Mouse (Mus musculus) liver, adult 2 months (tissue): ENCODE results near the gene Wdr90. TPM values are rescaled to one million over a fixed set of nuclear protein-coding genes. Genes with fewer than 3 reads are reported as not detected.

Experiments
- DNase-seq: peaks from one replicate; pipeline ENCODE4 v3.0.0-alpha.2; 2011; ENCODE audit warnings: low read depth, low spot score; ENCODE audit errors: extremely low read depth
- H3K27ac ChIP-seq: fragments of 200-500 bp; replicated peaks from 2 replicates; pipeline ENCODE4 v1.5.1; 2012; ENCODE audit warnings: low read depth, mild to moderate bottlenecking, control low read depth, inconsistent platforms, low read length; ENCODE audit not compliant: insufficient read depth
- H3K27me3 ChIP-seq: fragments of 200-500 bp; 2 replicates; pipeline ENCODE4 v1.6.1; 2012; ENCODE audit warnings: mild to moderate bottlenecking, moderate library complexity, low read length, inconsistent platforms; ENCODE audit not compliant: control insufficient read depth, insufficient read depth
- H3K36me3 ChIP-seq: fragments of 200-500 bp; 2 replicates; pipeline ENCODE4 v1.6.1; 2012; ENCODE audit warnings: low read length, inconsistent platforms; ENCODE audit not compliant: control insufficient read depth, insufficient read depth
- H3K4me1 ChIP-seq: fragments of 200-500 bp; 2 replicates; pipeline ENCODE4 v1.6.1; 2011; ENCODE audit warnings: low read length; ENCODE audit not compliant: control insufficient read depth, insufficient read depth
- H3K4me3 ChIP-seq: fragments of 200-500 bp; 2 replicates; pipeline ENCODE4 v1.5.1; 2011; ENCODE audit warnings: low read depth, mild to moderate bottlenecking, control low read depth, low read length, moderate library complexity; ENCODE audit not compliant: insufficient read depth
- H3K79me2 ChIP-seq: fragments of 200-500 bp; 2 replicates; pipeline ENCODE4 v1.6.1; 2012; ENCODE audit warnings: inconsistent platforms, mild to moderate bottlenecking, low read length, moderate library complexity; ENCODE audit not compliant: control insufficient read depth, insufficient read depth
- H3K9ac ChIP-seq: fragments of 200-500 bp; 2 replicates; pipeline ENCODE4 v1.6.1; 2012; ENCODE audit warnings: low read depth, mild to moderate bottlenecking, control low read depth, inconsistent platforms, low read length
- CTCF ChIP-seq: fragments of 200-500 bp; IDR thresholded peaks from 2 replicates; pipeline ENCODE4 v1.5.1; 2011; ENCODE audit warnings: low read depth, low read length, control low read depth
- POLR2A ChIP-seq: fragments of 200-500 bp; IDR thresholded peaks from 2 replicates; pipeline ENCODE4 v1.6.1; 2011; ENCODE audit warnings: low read length, control low read depth; ENCODE audit not compliant: insufficient read depth; ENCODE audit errors: extremely low read depth
- WGBS: fragments of 180-500 bp; shearing (Covaris S2); methylation state at CpG from one replicate; pipeline ENCODE4 v1.1.7; 2018; 5-methylcytosine and 5-hydroxymethylcytosine counted together
- polyA plus RNA-seq: library from polyadenylated mRNA; depleted of rRNA; stranded (reverse); fragments of >200 nt; gene quantifications from 2 replicates; pipeline ENCODE4 v1.2.3, GENCODE M21; 2012
- total RNA-seq: library from RNA; depleted of rRNA; stranded (reverse); fragments of >200 nt; gene quantifications from 2 replicates; pipeline ENCODE4 v1.2.3, GENCODE M21; 2014

Gene Wdr90
- total and polyA plus RNA-seq, 2 experiments = 2.7 to 14.1 TPM

DNA sequence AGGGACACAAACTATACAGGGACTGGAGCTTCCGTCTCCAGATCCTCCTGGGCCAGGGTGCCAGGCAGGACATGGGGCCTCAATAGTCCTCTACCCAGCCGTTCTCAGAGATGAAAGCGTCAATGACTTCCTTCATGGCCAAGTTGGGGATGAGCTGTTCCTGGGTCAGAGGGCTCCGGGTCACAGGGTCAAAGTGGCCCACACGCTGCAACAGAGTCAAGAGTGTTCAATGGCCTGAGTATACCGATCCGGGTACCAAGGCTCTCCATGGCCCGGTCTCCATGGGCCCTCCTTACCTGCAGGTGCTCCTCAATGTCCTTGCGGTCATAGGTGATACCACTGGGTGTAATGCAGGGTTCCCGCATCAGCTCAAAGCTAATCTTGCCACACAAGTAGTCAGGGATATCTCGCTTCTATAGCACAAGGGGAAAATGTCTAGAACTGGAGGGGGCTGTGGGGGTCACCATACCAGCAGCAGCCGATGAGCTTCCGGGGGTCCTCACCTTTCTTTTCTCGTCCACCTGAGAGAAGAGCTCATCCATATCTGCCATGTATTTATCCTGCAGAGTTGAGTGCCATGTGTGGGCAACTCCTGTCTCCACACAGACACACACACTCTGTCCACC lies 30.4 kb downstream of the Wdr90 start:
- Histone ChIP-seq H3K4me1 (peaks cover 37% of the 10 kb centered on the region), H3K4me3 (no peak overlapping the region), H3K9ac (no peak overlapping the region), H3K79me2 (peaks cover 26% of the 10 kb centered on the region), H3K27me3 (no peaks in the 10 kb centered on the region), H3K27ac (no peak overlapping the region), H3K36me3 (0 out of 2 replicates have a peak, but pooled peaks cover 4% of the 10 kb centered on the region)
- DNase-seq = no peak
- TF ChIP-seq CTCF = no peak
- 0 out of 2 replicates have a peak, but pooled peaks have one; percentile 4 for TF ChIP-seq POLR2A
- 75% methylated on average over 14 of the region's 14 CpGs for WGBS

DNA sequence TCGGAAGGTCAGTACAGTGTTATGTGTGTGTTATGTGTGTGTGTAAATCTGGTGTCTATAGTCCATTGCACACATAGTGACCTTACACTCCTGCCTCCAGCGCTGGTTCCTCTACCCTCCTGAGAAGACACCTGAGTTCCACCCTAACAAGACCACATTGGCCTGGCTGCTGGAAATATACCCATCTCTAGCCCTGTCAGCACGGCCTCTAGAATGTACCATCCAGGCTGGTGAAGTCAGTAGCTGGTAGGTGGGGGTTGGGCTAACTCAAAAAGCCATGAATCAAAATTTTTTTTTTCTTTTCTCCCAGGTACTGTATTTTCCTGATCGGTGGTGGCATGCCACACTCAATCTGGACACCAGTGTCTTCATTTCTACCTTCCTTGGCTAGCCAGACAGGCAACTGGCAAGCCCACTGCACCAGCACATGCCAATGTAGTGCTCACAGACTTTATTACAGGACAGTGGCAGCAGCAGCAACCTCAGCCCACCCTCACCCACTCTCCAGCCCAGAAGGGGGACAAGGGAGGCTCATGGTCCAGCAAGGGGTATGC lies 31.0 kb downstream of the Wdr90 start:
- peaks cover 31% of the 10 kb centered on the region for H3K4me1 ChIP-seq
- TF ChIP-seq CTCF (no peak), POLR2A (no peak)
- H3K9ac ChIP-seq = no peak overlapping the region
- H3K4me3 ChIP-seq = no peak overlapping the region
- H3K79me2 ChIP-seq = peaks cover 23% of the 10 kb centered on the region
- 75% methylated on average over 4 of the region's 4 CpGs for WGBS
- DNase-seq = no peak
- 0 out of 2 replicates have a peak, but pooled peaks cover 4% of the 10 kb centered on the region for H3K36me3 ChIP-seq
- no peak overlapping the region for H3K27ac ChIP-seq
- no peaks in the 10 kb centered on the region for H3K27me3 ChIP-seq

DNA sequence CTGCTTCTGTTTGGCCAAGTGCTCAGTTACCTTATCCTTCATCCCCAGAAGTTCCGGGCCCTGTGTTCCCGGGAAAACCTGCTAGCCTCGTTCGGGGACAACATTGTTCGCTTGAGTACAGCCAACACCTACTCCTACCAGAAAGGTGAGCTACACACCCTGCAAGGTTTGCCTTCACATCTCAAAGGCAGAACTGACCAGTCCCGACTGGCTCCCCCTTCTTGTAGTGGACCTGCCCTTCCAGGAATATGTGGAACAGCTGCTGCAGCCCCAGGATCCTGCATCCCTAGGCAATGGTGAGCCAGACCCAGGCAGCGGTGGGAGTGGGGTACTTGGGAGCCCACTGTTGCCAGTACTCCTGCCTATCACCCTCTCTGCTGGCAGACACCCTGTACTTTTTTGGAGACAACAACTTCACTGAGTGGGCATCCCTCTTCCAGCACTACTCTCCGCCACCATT lies 31.7 kb downstream of the Wdr90 start:
- Histone ChIP-seq H3K9ac (peak overlapping the region; percentile 78), H3K4me3 (peak overlapping the region; percentile 64), H3K27me3 (no peaks in the 10 kb centered on the region), H3K4me1 (peaks cover 27% of the 10 kb centered on the region), H3K79me2 (peaks cover 17% of the 10 kb centered on the region), H3K36me3 (0 out of 2 replicates have a peak, but pooled peaks cover 4% of the 10 kb centered on the region), H3K27ac (peak overlapping the region; percentile 69)
- TF ChIP-seq CTCF (no peak), POLR2A (no peak)
- no peak for DNase-seq
- WGBS = 26% methylated on average over 8 of the region's 8 CpGs

DNA sequence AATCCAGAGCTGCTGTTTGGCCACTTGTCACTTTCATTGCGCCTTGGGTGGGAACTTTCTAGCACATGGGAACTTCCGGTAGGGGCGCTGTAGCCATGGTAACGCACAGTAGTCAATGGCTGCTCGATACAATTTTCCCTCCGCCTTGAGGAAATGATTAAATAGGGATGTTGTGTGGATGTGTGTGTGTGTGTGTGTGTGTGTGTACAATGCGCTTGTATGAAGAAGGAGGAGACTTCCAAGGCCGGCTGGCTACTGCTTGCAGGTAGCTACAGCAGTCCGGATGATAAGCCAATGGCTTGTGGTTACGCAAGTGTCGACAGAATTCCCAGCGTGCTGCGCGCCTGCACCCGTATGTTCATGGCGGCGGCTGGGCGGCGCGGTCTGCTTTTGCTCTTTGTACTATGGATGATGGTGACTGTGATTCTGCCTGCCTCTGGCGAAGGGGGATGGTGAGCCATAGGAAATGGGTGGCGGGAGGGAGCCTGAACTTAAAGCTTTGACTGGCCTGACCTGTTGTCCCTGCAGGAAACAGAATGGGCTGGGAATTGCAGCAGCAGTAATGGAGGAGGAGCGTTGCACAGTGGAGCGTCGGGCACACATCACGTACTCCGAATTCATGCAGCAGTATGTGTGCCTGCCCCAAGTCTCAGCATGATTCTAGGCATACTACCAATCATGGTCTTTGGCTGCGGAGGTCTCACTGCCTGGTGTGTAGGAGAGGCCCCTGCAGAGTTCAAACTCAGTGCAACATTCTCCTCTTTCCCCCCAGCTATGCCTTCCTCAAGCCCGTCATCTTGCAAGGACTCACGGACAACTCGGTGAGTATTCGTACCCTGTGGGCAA lies 32.4 kb downstream of the Wdr90 start, which contains the start of gene Jmjd8:
Gene Jmjd8, plus strand, starts transcription at position 156 of the 846 bp plus-strand sequence.
- WGBS = under 1% methylated on average over 32 of the region's 32 CpGs
- H3K27ac ChIP-seq = peak within 1 kb of the TSS; percentile 69
- H3K4me1 ChIP-seq = peaks cover 31% of the 10 kb centered on the region
- H3K4me3 ChIP-seq = peak within 1 kb of the TSS; percentile 64
- TF ChIP-seq POLR2A (peak; percentile 50; the same call in 1 of the 2 replicates), CTCF (peak; percentile 44; the same call in 1 of the 2 replicates)
- 0 out of 2 replicates have a peak, but pooled peaks cover 4% of the 10 kb centered on the region for H3K36me3 ChIP-seq
- peak; percentile 81 for DNase-seq
- H3K27me3 ChIP-seq = no peaks in the 10 kb centered on the region
- peak within 1 kb of the TSS; percentile 78 for H3K9ac ChIP-seq
- H3K79me2 ChIP-seq = peaks cover 22% of the 10 kb centered on the region

DNA sequence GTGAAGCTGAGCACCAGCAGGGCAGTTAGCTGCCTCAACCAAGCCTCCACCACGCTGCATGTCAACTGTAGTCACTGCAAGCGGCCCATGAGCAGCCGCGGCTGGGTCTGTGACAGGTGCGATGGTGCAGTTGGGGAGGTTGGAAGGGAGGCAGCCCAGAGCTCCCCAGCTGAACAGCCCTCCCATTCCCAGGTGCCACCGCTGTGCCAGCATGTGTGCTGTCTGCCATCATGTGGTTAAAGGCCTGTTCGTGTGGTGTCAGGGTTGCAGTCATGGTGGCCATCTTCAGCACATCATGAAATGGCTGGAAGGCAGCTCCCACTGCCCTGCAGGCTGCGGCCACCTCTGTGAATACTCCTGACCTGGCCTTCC lies 33.1 kb downstream of the Wdr90 start:
- 90% methylated on average over 8 of the region's 8 CpGs for WGBS
- H3K9ac ChIP-seq = no peak overlapping the region
- no peak for DNase-seq
- H3K27ac ChIP-seq = no peak overlapping the region
- H3K36me3 ChIP-seq = 0 out of 2 replicates have a peak, but pooled peaks cover 4% of the 10 kb centered on the region
- H3K27me3 ChIP-seq = no peaks in the 10 kb centered on the region
- no peak overlapping the region for H3K4me3 ChIP-seq
- TF ChIP-seq CTCF (no peak), POLR2A (no peak)
- peaks cover 31% of the 10 kb centered on the region for H3K4me1 ChIP-seq
- H3K79me2 ChIP-seq = peaks cover 25% of the 10 kb centered on the region
